13 mouse cellular contexts compared by ENCODE assay signal in genomic region chr12:29049801-29050200, GRCm38 (mm10).
DNase-seq lines count a peak whose midpoint lies in the region; ATAC-seq and TF ChIP-seq lines count a peak whose summit lies in the region.
"Had no signal": no experiment of that assay in that cellular context is flagged by ENCODE, and none has a peak within 500 bp of the region (broad histone marks: within the 10 kb centered on the region; RNA-seq: fewer than 3 reads in every experiment).

No protein-coding gene starts in this region.

- no peaks in the 10 kb centered on the region for H3K36me3 ChIP-seq in forebrain, embryonic 10.5 days (replicated peaks)
- no peaks in the 10 kb centered on the region for H3K36me3 ChIP-seq in forebrain, embryonic 16.5 days (ENCODE audit: control insufficient read depth, insufficient read depth)
- H3K36me3 ChIP-seq in midbrain, embryonic 11.5 days (ENCODE audit: control insufficient read depth, insufficient read depth, low read length), result no peaks in the 10 kb centered on the region
- H3K36me3 ChIP-seq in midbrain, embryonic 16.5 days (ENCODE audit: control insufficient read depth, insufficient read depth, low read length), result no peaks in the 10 kb centered on the region
- H3K36me3 ChIP-seq in hindbrain, postnatal 0 days (ENCODE audit: insufficient read depth, low read length), result no peaks in the 10 kb centered on the region

- ATAC-seq in forebrain, embryonic 16.5 days, result no peak
- ATAC-seq in midbrain, embryonic 11.5 days (ENCODE audit: low FRiP score), result no peak
- no peak for ATAC-seq in midbrain, embryonic 16.5 days
- no peak for ATAC-seq in hindbrain, postnatal 0 days
- ATAC-seq in activated CD4-positive, CD25-positive, alpha-beta regulatory T cell, adult 4 months, result no peak

- peaks cover 22% of the 10 kb centered on the region for H3K27me3 ChIP-seq in forebrain, embryonic 10.5 days (ENCODE audit: poor library complexity, severe bottlenecking)
- no peaks in the 10 kb centered on the region for H3K27me3 ChIP-seq in forebrain, embryonic 16.5 days (replicated peaks; ENCODE audit: control insufficient read depth, insufficient read depth, low read length)
- no peaks in the 10 kb centered on the region; the same call in 1 of the 2 replicates for H3K27me3 ChIP-seq in midbrain, embryonic 11.5 days (ENCODE audit: control insufficient read depth, insufficient read depth, low read length)
- H3K27me3 ChIP-seq in midbrain, embryonic 16.5 days (ENCODE audit: control insufficient read depth, insufficient read depth, low read depth, low read length), result no peaks in the 10 kb centered on the region
- H3K27me3 ChIP-seq in hindbrain, postnatal 0 days (ENCODE audit: insufficient read depth, low read length), result no peaks in the 10 kb centered on the region

- H3K9me3 ChIP-seq in forebrain, embryonic 10.5 days, result no peaks in the 10 kb centered on the region
- no peaks in the 10 kb centered on the region for H3K9me3 ChIP-seq in forebrain, embryonic 16.5 days (ENCODE audit: control insufficient read depth, low read length)
- H3K9me3 ChIP-seq in midbrain, embryonic 11.5 days (ENCODE audit: control insufficient read depth, low read length), result no peaks in the 10 kb centered on the region
- no peaks in the 10 kb centered on the region for H3K9me3 ChIP-seq in midbrain, embryonic 16.5 days (replicated peaks; ENCODE audit: control insufficient read depth, low read length, poor library complexity, severe bottlenecking)
- H3K9me3 ChIP-seq in hindbrain, postnatal 0 days (ENCODE audit: low read length), result no peaks in the 10 kb centered on the region

- no peak for DNase-seq in forebrain, embryonic 10.5 days (ENCODE audit: extremely low spot score, low spot score)
- DNase-seq in midbrain, embryonic 11.5 days (ENCODE audit: low spot score, missing footprints), result peak; percentile 85
- no peak for DNase-seq in hindbrain, postnatal 0 days (ENCODE audit: low spot score)
- DNase-seq in ovary, adult 18-20 months (ENCODE audit: low spot score), result no peak
- no peak for DNase-seq in layer of hippocampus, adult 11-12 months (ENCODE audit: low spot score)
- DNase-seq: adrenal gland, postnatal 25 days; heart, postnatal 36 days; kidney, adult 2 months; thymus, adult 18-20 months had no signal

- H3K4me2 ChIP-seq in forebrain, embryonic 16.5 days (ENCODE audit: low read length), result no peak overlapping the region
- H3K4me2 ChIP-seq in midbrain, embryonic 11.5 days, result no peak overlapping the region
- no peak overlapping the region for H3K4me2 ChIP-seq in midbrain, embryonic 16.5 days (ENCODE audit: low read length)
- H3K4me2 ChIP-seq in hindbrain, postnatal 0 days (ENCODE audit: low read depth, low read length), result no peak overlapping the region

- H3K27ac ChIP-seq in forebrain, embryonic 10.5 days, result peak overlapping the region; percentile 83
- no peak overlapping the region; the same call in 1 of the 2 replicates for H3K27ac ChIP-seq in forebrain, embryonic 16.5 days (ENCODE audit: low read length)
- peak overlapping the region; percentile 85 for H3K27ac ChIP-seq in midbrain, embryonic 11.5 days (ENCODE audit: low read depth, low read length)
- H3K27ac ChIP-seq in midbrain, embryonic 16.5 days (ENCODE audit: low read length), result no peak overlapping the region
- H3K27ac ChIP-seq in hindbrain, postnatal 0 days, result peak overlapping the region; percentile 67; the same call in 1 of the 2 replicates
- H3K27ac ChIP-seq: liver, embryonic 14.5 days had no signal

- no peak overlapping the region for H3K9ac ChIP-seq in forebrain, embryonic 16.5 days (replicated peaks; ENCODE audit: low read depth, low read length)
- no peak overlapping the region for H3K9ac ChIP-seq in midbrain, embryonic 11.5 days (ENCODE audit: low read length)
- no peak overlapping the region for H3K9ac ChIP-seq in midbrain, embryonic 16.5 days (ENCODE audit: low read depth, low read length)
- no peak overlapping the region for H3K9ac ChIP-seq in hindbrain, postnatal 0 days (replicated peaks; ENCODE audit: low read length)
- H3K9ac ChIP-seq: liver, embryonic 14.5 days had no signal

- TF ChIP-seq CTCF in hindbrain, postnatal 0 days (IDR thresholded peaks at IDR 0.05; ENCODE audit: low read depth), result no peak

- H3K4me1 ChIP-seq in forebrain, embryonic 10.5 days, result peaks cover 26% of the 10 kb centered on the region
- peaks cover 16% of the 10 kb centered on the region for H3K4me1 ChIP-seq in forebrain, embryonic 16.5 days (replicated peaks; ENCODE audit: control insufficient read depth, insufficient read depth, low read length)
- peaks cover 16% of the 10 kb centered on the region for H3K4me1 ChIP-seq in midbrain, embryonic 11.5 days (ENCODE audit: control insufficient read depth, insufficient read depth, low read length)
- peaks cover 17% of the 10 kb centered on the region for H3K4me1 ChIP-seq in midbrain, embryonic 16.5 days (ENCODE audit: control insufficient read depth, insufficient read depth, low read length)
- H3K4me1 ChIP-seq in hindbrain, postnatal 0 days (ENCODE audit: insufficient read depth, low read length), result peaks cover 13% of the 10 kb centered on the region; the same call in 1 of the 2 replicates

- no peak overlapping the region for H3K4me3 ChIP-seq in forebrain, embryonic 10.5 days
- no peak overlapping the region for H3K4me3 ChIP-seq in forebrain, embryonic 16.5 days (replicated peaks; ENCODE audit: low read length)
- no peak overlapping the region for H3K4me3 ChIP-seq in midbrain, embryonic 11.5 days (ENCODE audit: low read depth, low read length)
- H3K4me3 ChIP-seq in midbrain, embryonic 16.5 days (ENCODE audit: low read depth, low read length), result no peak overlapping the region
- no peak overlapping the region for H3K4me3 ChIP-seq in hindbrain, postnatal 0 days (ENCODE audit: low read length)

Comparison
In these comparisons a context has a peak if more than half of its experiments do, and no peak if none do; other contexts are left out.
1. H3K27ac ChIP-seq: peak in forebrain, embryonic 10.5 days (single experiment), midbrain, embryonic 11.5 days (single experiment) and hindbrain, postnatal 0 days (single experiment); none in forebrain, embryonic 16.5 days (single experiment) and midbrain, embryonic 16.5 days (single experiment).